Mouse (Mus musculus) urinary bladder, postnatal 10 days (tissue): ENCODE data around the gene Ksr1.

Source experiments
- DNase-seq: peaks from one replicate; pipeline ENCODE4 v3.0.0; 2022; ENCODE audit warnings: low spot score

The Ksr1 gene

GRCm38 (mm10) chr11:79093386-79093906, 52.8 kb downstream of the Ksr1 start:
- DNase-seq, result no peak

GRCm38 (mm10) chr11:79092802-79093201, 53.4 kb downstream of the Ksr1 start:
- DNase-seq, result no peak

- no peak for DNase-seq
Observed at GRCm38 (mm10) chr11:79092245-79092644, 54.0 kb downstream of the Ksr1 start.

- no peak for DNase-seq
Observed at GRCm38 (mm10) chr11:79089756-79090155, 56.5 kb downstream of the Ksr1 start.

GRCm38 (mm10) chr11:79089027-79089426, 57.2 kb downstream of the Ksr1 start:
- DNase-seq, result no peak

- DNase-seq, result no peak
Observed at GRCm38 (mm10) chr11:79088325-79088724, 57.9 kb downstream of the Ksr1 start.

GRCm38 (mm10) chr11:79087731-79088311, 58.4 kb downstream of the Ksr1 start:
- DNase-seq, result no peak

- no peak for DNase-seq
Observed at GRCm38 (mm10) chr11:79086787-79087186, 59.4 kb downstream of the Ksr1 start.

- no peak for DNase-seq
Observed at GRCm38 (mm10) chr11:79085059-79085458, 61.1 kb downstream of the Ksr1 start.

- no peak for DNase-seq
Observed at GRCm38 (mm10) chr11:79083018-79083441, 63.2 kb downstream of the Ksr1 start.

GRCm38 (mm10) chr11:79080965-79081891, 65.0 kb downstream of the Ksr1 start:
- DNase-seq, result no peak

- DNase-seq, result no peak
Observed at GRCm38 (mm10) chr11:79080081-79080480, 66.1 kb downstream of the Ksr1 start.

GRCm38 (mm10) chr11:79076484-79076883, 69.7 kb downstream of the Ksr1 start:
- DNase-seq, result no peak

- no peak for DNase-seq
Observed at GRCm38 (mm10) chr11:79075044-79075443, 71.2 kb downstream of the Ksr1 start.

- no peak for DNase-seq
Observed at GRCm38 (mm10) chr11:79074611-79075010, 71.6 kb downstream of the Ksr1 start.

- no peak for DNase-seq
Observed at GRCm38 (mm10) chr11:79073583-79073982, 72.6 kb downstream of the Ksr1 start.

- no peak for DNase-seq
Observed at GRCm38 (mm10) chr11:79072108-79072507, 74.1 kb downstream of the Ksr1 start.

GRCm38 (mm10) chr11:79071082-79071972, 74.9 kb downstream of the Ksr1 start:
- no peak for DNase-seq

- no peak for DNase-seq
Observed at GRCm38 (mm10) chr11:79069453-79070153, 76.6 kb downstream of the Ksr1 start.

- no peak for DNase-seq
Observed at GRCm38 (mm10) chr11:79067172-79067571, 79.0 kb downstream of the Ksr1 start.

- no peak for DNase-seq
Observed at GRCm38 (mm10) chr11:79066191-79066530, 80.0 kb downstream of the Ksr1 start.
